Mouse (Mus musculus) thymus, adult 2 months (tissue): ENCODE data around the gene Gstm7. TPM values are rescaled to one million over a fixed set of nuclear protein-coding genes. Genes with fewer than 3 reads are reported as not detected.
"Not testable (repeated sequence)": the region's sequence is repeated elsewhere in the genome, so short reads cannot be mapped to it uniquely, and the experiment has no call there.

Experiments used
- DNase-seq: peaks from one replicate; pipeline ENCODE4 v3.0.0; 2021
- H3K27ac ChIP-seq: fragments of 200-500 bp; 2 replicates; pipeline ENCODE4 v1.5.1; 2012; ENCODE audit warnings: low read length, control low read depth; ENCODE audit not compliant: control insufficient read depth, insufficient read depth
- H3K27me3 ChIP-seq: fragments of 200-500 bp; 2 replicates; pipeline ENCODE4 v1.6.1; 2012; ENCODE audit warnings: mild to moderate bottlenecking, low read length, moderate library complexity, mixed read lengths; ENCODE audit not compliant: control insufficient read depth, insufficient read depth
- H3K36me3 ChIP-seq: fragments of 200-500 bp; 2 replicates; pipeline ENCODE4 v1.6.1; 2012; ENCODE audit warnings: mild to moderate bottlenecking, low read length, moderate library complexity; ENCODE audit not compliant: control insufficient read depth, insufficient read depth
- H3K4me1 ChIP-seq: fragments of 200-500 bp; replicated peaks from 2 replicates; pipeline ENCODE4 v1.6.1; 2012; ENCODE audit warnings: low read length; ENCODE audit not compliant: control insufficient read depth, insufficient read depth
- H3K4me3 ChIP-seq: fragments of 200-500 bp; 2 replicates; pipeline ENCODE4 v1.5.1; 2012; ENCODE audit warnings: mild to moderate bottlenecking, low read length, control low read depth, moderate library complexity; ENCODE audit not compliant: control insufficient read depth, insufficient read depth
- CTCF ChIP-seq: fragments of 200-500 bp; IDR thresholded peaks from 2 replicates; pipeline ENCODE4 v1.5.1; 2012; ENCODE audit warnings: mild to moderate bottlenecking, control low read depth, low read length, moderate library complexity, borderline replicate concordance; ENCODE audit not compliant: control insufficient read depth, poor library complexity, insufficient read depth; ENCODE audit errors: extremely low read depth
- POLR2A ChIP-seq: fragments of 200-500 bp; IDR thresholded peaks from 2 replicates; pipeline ENCODE4 v1.6.1; 2012; ENCODE audit warnings: mild to moderate bottlenecking, low read length, control low read depth, moderate library complexity; ENCODE audit not compliant: control insufficient read depth, poor library complexity, insufficient read depth; ENCODE audit errors: extremely low read depth
- WGBS: fragments of 180-500 bp; shearing (Covaris S2); methylation state at CpG from one replicate; pipeline ENCODE4 v1.1.7; 2018; 5-methylcytosine and 5-hydroxymethylcytosine counted together
- polyA plus RNA-seq: library from polyadenylated mRNA; depleted of rRNA; stranded (reverse); fragments of >200 nt; gene quantifications from 2 replicates; pipeline ENCODE4 v1.2.3, GENCODE M21; 2012

Gstm7 gene
- polyA plus RNA-seq, 1 experiment = 5.3 TPM

DNA sequence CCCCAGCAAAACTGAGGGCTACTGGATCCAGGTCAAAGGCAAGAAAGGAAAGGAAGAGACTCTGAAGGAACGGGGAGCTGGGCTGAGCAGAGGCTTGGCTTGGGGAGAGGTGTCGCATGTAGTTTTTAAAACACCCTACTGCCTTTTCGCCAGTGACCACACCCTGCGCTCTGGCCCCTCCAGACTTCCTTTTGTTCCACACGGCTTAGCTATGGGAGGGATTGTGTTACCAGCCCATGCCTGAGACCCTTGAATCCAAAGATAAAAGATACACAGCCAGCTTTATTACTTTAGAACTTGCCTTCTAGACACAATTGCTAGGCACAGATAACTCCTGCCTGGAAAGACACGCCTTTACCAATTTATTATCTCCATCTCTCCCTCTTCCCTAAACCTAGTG is 25.7 kb downstream of the Gstm7 start:
- WGBS = 54% methylated on average over 6 of the region's 6 CpGs
- no peaks in the 10 kb centered on the region for H3K4me1 ChIP-seq
- TF ChIP-seq CTCF (no peak), POLR2A (no peak)
- no peaks in the 10 kb centered on the region for H3K36me3 ChIP-seq
- H3K4me3 ChIP-seq = no peak overlapping the region
- DNase-seq = no peak
- H3K27me3 ChIP-seq = no peaks in the 10 kb centered on the region
- no peak overlapping the region for H3K27ac ChIP-seq

DNA sequence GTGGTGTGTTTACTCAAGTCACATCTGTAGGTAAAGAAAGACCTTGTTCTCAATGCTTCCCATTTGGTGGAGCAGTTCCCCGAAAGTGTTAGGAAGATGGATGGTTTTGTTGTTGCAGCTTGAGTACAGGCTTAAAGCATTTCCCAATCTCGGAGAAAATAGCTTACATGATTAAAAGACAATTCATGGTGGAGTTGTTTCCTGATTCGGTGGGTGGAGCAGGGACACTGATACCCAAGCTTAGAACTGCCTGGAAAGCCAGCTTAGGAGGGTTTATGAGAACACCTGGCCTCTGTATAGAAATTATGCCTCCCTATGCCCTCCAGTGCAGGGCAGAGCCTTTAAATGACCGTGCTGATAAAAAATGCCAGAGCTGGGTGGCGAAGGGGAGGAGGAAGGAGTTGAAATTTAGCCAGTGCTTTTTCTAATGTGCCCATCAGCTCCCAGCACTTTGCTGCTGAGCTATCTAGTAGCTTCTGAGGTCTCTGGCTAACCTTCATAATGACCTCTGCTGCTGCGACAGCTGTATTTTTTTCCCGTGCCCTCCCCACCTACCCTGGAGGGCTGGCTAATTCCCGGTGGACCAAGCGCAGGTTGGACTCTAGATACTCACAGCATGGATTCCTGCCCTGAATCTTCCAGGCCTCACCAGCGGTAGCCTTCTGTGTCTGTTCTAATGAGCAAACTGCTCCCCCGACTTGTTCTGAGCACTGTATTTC is 30.5 kb downstream of the Gstm7 start:
- H3K36me3 ChIP-seq = no peaks in the 10 kb centered on the region
- H3K4me1 ChIP-seq = no peaks in the 10 kb centered on the region
- no peak overlapping the region for H3K27ac ChIP-seq
- H3K27me3 ChIP-seq = peaks cover 2% of the 10 kb centered on the region; the same call in 1 of the 2 replicates
- no peak overlapping the region for H3K4me3 ChIP-seq
- 89% methylated on average over 11 of the region's 11 CpGs for WGBS
- DNase-seq = no peak
- no peak for TF ChIP-seq CTCF
- no peak for TF ChIP-seq POLR2A

DNA sequence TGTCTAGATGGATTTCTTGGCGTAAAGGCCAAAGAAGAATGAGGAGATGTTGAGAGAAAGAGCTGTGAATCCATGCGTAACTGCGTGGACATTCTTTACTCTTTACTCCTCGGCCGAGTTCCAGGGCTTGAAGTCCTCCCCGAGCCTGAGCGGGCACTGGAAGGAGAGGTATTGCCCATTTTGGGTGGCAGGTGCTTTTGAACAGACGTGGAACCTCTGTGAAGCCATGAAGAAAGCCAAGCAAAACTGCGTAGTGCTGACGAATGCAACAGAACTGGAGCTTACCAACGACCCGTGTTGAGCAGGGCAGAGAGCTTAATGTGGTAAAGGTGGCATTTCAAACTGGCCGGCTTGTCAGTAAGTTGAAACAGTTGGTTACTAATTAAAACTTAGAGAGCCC is 32.9 kb downstream of the Gstm7 start:
- H3K27ac ChIP-seq = no peak overlapping the region
- H3K36me3 ChIP-seq = no peaks in the 10 kb centered on the region
- WGBS = 95% methylated on average over 13 of the region's 13 CpGs
- H3K4me1 ChIP-seq = no peaks in the 10 kb centered on the region
- H3K27me3 ChIP-seq = peaks cover 6% of the 10 kb centered on the region; the same call in 1 of the 2 replicates
- H3K4me3 ChIP-seq = no peak overlapping the region
- no peak for TF ChIP-seq POLR2A
- no peak for TF ChIP-seq CTCF
- DNase-seq = no peak

DNA sequence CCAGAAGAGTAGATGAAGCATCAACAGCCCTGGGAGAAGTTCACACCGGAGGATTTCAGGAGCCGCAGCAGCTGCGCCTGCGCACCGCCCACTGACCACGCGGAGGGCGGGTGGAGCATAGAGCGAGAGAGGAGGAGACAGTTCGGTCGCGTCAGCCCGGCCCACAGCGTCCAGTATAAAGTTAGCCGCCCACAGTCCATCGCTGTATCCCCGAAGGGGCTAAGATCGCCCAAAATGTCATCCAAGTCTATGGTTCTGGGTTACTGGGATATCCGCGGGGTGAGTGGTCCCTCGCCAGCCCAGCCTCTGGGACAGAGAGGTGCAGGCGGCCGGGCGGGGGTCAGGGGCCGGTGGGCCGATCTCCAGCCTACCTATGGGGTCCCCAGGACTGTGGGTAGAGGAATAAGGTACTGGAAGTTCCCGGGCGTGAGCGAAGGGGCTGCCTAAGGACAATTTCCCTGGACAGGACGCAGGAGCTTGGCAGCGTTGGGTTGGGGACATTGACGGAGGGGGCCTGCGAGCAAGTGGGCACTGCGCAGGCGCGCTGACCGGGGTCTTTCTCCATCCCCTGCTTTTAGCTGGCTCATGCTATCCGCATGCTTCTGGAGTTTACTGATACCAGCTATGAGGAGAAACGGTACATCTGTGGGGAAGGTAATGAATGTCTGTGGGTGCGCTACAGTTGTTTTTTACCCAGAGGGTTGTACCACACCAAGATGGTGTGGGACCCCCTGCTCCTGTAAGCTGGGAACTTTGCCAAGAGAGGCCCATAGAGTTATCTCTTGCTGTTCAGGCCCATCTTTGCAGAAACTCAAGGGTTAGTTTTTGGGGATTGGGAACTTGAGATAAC is 35.7 kb downstream of the Gstm7 start, which contains the start of gene Gstm5:
Gene Gstm5 (plus strand): TSS at position 102 of the 850 bp plus-strand sequence.
- 8% methylated on average over 40 of the region's 40 CpGs for WGBS
- Histone ChIP-seq H3K27me3 (peaks cover 6% of the 10 kb centered on the region; the same call in 1 of the 2 replicates), H3K4me1 (no peaks in the 10 kb centered on the region), H3K4me3 (peak within 1 kb of the TSS; percentile 2; the same call in 1 of the 2 replicates), H3K36me3 (no peaks in the 10 kb centered on the region), H3K27ac (no peak within 1 kb of the TSS)
- no peak for DNase-seq
- TF ChIP-seq CTCF = no peak
- no peak for TF ChIP-seq POLR2A

DNA sequence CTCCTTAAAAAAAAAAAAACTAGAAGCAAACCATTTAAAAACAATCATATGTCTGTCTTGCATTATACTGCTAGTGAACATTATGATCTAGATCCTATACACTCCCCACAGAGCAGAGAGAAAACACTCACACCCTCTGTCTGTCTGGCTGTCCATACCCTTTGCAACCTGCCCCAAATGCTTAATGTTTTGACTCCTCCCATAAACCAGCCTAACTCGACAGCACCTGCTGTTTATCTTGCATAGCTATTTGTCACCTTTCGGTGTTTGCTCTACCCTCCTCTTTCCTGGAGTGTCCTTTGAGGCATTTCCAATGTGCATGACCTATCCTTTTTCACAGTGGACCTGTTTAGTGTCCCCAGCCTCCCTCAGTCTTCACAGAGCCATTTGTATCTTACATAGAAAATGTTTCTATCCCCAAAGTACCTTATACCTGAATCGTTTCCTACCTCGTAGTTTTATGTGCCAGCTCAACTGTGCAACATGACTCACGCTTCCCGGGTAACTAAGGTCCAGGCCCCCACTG is 36.4 kb downstream of the Gstm7 start:
- H3K4me1 ChIP-seq = no peaks in the 10 kb centered on the region
- DNase-seq = no peak
- H3K27ac ChIP-seq = no peak overlapping the region
- 16% methylated on average over 6 of the region's 6 CpGs for WGBS
- TF ChIP-seq CTCF (no peak), POLR2A (no peak)
- no peak overlapping the region for H3K4me3 ChIP-seq
- H3K36me3 ChIP-seq = no peaks in the 10 kb centered on the region
- peaks cover 6% of the 10 kb centered on the region; the same call in 1 of the 2 replicates for H3K27me3 ChIP-seq

DNA sequence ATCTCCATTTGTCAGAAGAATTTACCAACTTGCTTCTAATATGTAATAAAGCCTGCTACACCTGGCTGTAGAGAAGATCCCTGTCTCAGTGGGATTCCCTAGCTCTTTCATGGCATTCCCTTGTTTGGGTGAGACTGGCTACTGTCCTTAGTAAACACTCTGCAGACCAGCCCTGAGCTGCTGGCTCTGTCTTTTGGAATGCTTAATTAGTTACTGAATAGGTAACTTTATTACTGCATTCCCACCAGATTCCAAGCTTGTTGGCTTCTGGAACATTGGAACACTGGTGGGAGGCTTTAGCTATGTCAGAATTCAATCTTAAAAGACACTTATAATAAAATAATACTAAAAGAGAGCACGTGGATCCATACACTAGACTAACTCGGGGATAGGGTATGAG is 42.4 kb downstream of the Gstm7 start:
- DNase-seq, H3K27ac ChIP-seq, H3K4me1 ChIP-seq, H3K4me3 ChIP-seq, H3K36me3 ChIP-seq, H3K27me3 ChIP-seq: not testable (repeated sequence)
- 89% methylated on average over 2 of the region's 2 CpGs for WGBS
